Mouse (Mus musculus) G1E (cell line): ENCODE results near the gene Ralgds.

Source experiments
- CTCF ChIP-seq: IDR thresholded peaks from 2 replicates; pipeline ENCODE4 v1.5.1; 2012; ENCODE audit warnings: low read depth, low read length, inconsistent platforms, mixed read lengths
- GATA1 ChIP-seq: IDR thresholded peaks from 2 replicates; pipeline ENCODE4 v1.6.1; 2012; ENCODE audit warnings: borderline replicate concordance, low read length, inconsistent platforms, mixed read lengths
- TAL1 ChIP-seq: conservative IDR thresholded peaks from 2 replicates; pipeline ENCODE4 v1.6.1; 2012; ENCODE audit warnings: low read depth, low read length, inconsistent platforms, mixed read lengths

DNA sequence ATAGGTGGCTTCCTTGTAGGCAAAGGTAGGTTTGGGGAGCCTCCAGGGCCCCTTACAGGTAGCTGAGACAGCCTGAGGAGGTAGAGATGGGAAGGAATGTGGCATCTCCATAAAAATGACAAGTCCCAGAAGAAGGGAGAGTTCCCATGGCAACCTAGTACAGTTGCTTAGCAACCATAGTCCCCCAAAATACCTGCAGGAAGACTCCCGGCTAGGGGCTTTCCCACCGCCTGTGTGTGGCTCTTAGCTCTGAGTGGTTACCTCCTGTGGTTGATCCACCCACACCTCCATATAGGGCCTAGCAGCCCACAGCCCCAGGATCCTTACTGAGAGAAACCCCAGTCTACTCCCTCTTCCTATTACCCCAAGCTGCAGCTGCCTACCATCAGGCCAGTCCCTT, 5.3 kb downstream of the Ralgds start:
- TF ChIP-seq CTCF = no peak
- no peak for TF ChIP-seq GATA1
- TF ChIP-seq TAL1 = no peak
